Mouse (Mus musculus): Measurements from ENCODE around the gene Zc3hav1l. TPM values are rescaled to one million over a fixed set of nuclear protein-coding genes. Genes with fewer than 3 reads are reported as not detected.

The Zc3hav1l gene
- 10.6 and 12.3 TPM in 2 replicates for polyA plus RNA-seq (2014; fragmentation: Nextera tagmentation; extraction: Ambion mirVana)

GRCm38 (mm10) chr6:38298761-38299401 lies at the start of gene Zc3hav1l:
Gene Zc3hav1l, minus strand, starts transcription at chr6:38299259.
- peaks cover 33% of the 10 kb centered on the region for H3K36me3 ChIP-seq (ENCODE audit: control insufficient read depth, insufficient read depth, low read length)
- no peaks in the 10 kb centered on the region for H3K9me3 ChIP-seq (ENCODE audit: control insufficient read depth, low read length)
- H3K4me2 ChIP-seq (ENCODE audit: low read depth, low read length) = peak within 1 kb of the TSS; percentile 72
- DNase-seq (ENCODE audit: low spot score) (peak; percentile 95), ATAC-seq (ENCODE audit: low read depth) (peak; percentile 98)
- peak within 1 kb of the TSS; percentile 96 for H3K27ac ChIP-seq (replicated peaks; ENCODE audit: low read depth, low read length)
- peak within 1 kb of the TSS; percentile 90 for H3K9ac ChIP-seq (ENCODE audit: low read depth, low read length)
- no peaks in the 10 kb centered on the region for H3K27me3 ChIP-seq (replicated peaks; ENCODE audit: control insufficient read depth, insufficient read depth, low read length)
- H3K4me1 ChIP-seq (ENCODE audit: control insufficient read depth, insufficient read depth, low read length) = no peaks in the 10 kb centered on the region
- 1% methylated on average over 28 of the region's 70 CpGs for WGBS
- H3K4me3 ChIP-seq (ENCODE audit: low read depth, low read length) = peak within 1 kb of the TSS; percentile 90

GRCm38 (mm10) chr6:38347875-38348274 lies 48.8 kb upstream of the Zc3hav1l start:
- Histone ChIP-seq H3K4me2 (ENCODE audit: low read depth, low read length) (no peak overlapping the region), H3K9ac (ENCODE audit: low read depth, low read length) (no peak overlapping the region), H3K4me3 (ENCODE audit: low read depth, low read length) (no peak overlapping the region), H3K9me3 (ENCODE audit: control insufficient read depth, low read length) (no peaks in the 10 kb centered on the region), H3K4me1 (ENCODE audit: control insufficient read depth, insufficient read depth, low read length) (no peaks in the 10 kb centered on the region), H3K27ac (replicated peaks; ENCODE audit: low read depth, low read length) (no peak overlapping the region), H3K36me3 (ENCODE audit: control insufficient read depth, insufficient read depth, low read length) (no peaks in the 10 kb centered on the region), H3K27me3 (replicated peaks; ENCODE audit: control insufficient read depth, insufficient read depth, low read length) (peaks cover 29% of the 10 kb centered on the region)
- DNase-seq (ENCODE audit: low spot score) = no peak
- no peak for ATAC-seq (ENCODE audit: low read depth)
- 77% methylated on average over 5 of the region's 5 CpGs for WGBS

- Histone ChIP-seq H3K4me1 (ENCODE audit: control insufficient read depth, insufficient read depth, low read length) (no peaks in the 10 kb centered on the region), H3K9me3 (ENCODE audit: control insufficient read depth, low read length) (no peaks in the 10 kb centered on the region), H3K36me3 (ENCODE audit: control insufficient read depth, insufficient read depth, low read length) (no peaks in the 10 kb centered on the region), H3K4me2 (ENCODE audit: low read depth, low read length) (no peak overlapping the region), H3K9ac (ENCODE audit: low read depth, low read length) (no peak overlapping the region), H3K4me3 (ENCODE audit: low read depth, low read length) (no peak overlapping the region), H3K27me3 (replicated peaks; ENCODE audit: control insufficient read depth, insufficient read depth, low read length) (peaks cover 11% of the 10 kb centered on the region), H3K27ac (replicated peaks; ENCODE audit: low read depth, low read length) (no peak overlapping the region)
- DNase-seq (ENCODE audit: low spot score) = no peak
- 48% methylated on average over 7 of the region's 7 CpGs for WGBS
- no peak for ATAC-seq (ENCODE audit: low read depth)
Measured at GRCm38 (mm10) chr6:38345796-38346195, 46.7 kb upstream of the Zc3hav1l start.

- H3K9me3 ChIP-seq (ENCODE audit: control insufficient read depth, low read length) = no peaks in the 10 kb centered on the region
- DNase-seq (ENCODE audit: low spot score) = no peak
- no peaks in the 10 kb centered on the region for H3K36me3 ChIP-seq (ENCODE audit: control insufficient read depth, insufficient read depth, low read length)
- H3K4me2 ChIP-seq (ENCODE audit: low read depth, low read length) = no peak overlapping the region
- no peak overlapping the region for H3K4me3 ChIP-seq (ENCODE audit: low read depth, low read length)
- no peak overlapping the region for H3K27ac ChIP-seq (replicated peaks; ENCODE audit: low read depth, low read length)
- H3K9ac ChIP-seq (ENCODE audit: low read depth, low read length) = no peak overlapping the region
- no peak for ATAC-seq (ENCODE audit: low read depth)
- WGBS = 83% methylated on average over 7 of the region's 7 CpGs
- no peaks in the 10 kb centered on the region for H3K27me3 ChIP-seq (replicated peaks; ENCODE audit: control insufficient read depth, insufficient read depth, low read length)
- no peaks in the 10 kb centered on the region for H3K4me1 ChIP-seq (ENCODE audit: control insufficient read depth, insufficient read depth, low read length)
Measured at GRCm38 (mm10) chr6:38344006-38344670, 45.1 kb upstream of the Zc3hav1l start.

- 55% methylated on average over 3 of the region's 3 CpGs for WGBS
- Histone ChIP-seq H3K9me3 (ENCODE audit: control insufficient read depth, low read length) (no peaks in the 10 kb centered on the region), H3K27me3 (replicated peaks; ENCODE audit: control insufficient read depth, insufficient read depth, low read length) (no peaks in the 10 kb centered on the region), H3K4me2 (ENCODE audit: low read depth, low read length) (no peak overlapping the region), H3K36me3 (ENCODE audit: control insufficient read depth, insufficient read depth, low read length) (no peaks in the 10 kb centered on the region), H3K27ac (replicated peaks; ENCODE audit: low read depth, low read length) (no peak overlapping the region), H3K4me3 (ENCODE audit: low read depth, low read length) (no peak overlapping the region), H3K9ac (ENCODE audit: low read depth, low read length) (no peak overlapping the region), H3K4me1 (ENCODE audit: control insufficient read depth, insufficient read depth, low read length) (no peaks in the 10 kb centered on the region)
- no peak for ATAC-seq (ENCODE audit: low read depth)
- DNase-seq (ENCODE audit: low spot score) = no peak
Measured at GRCm38 (mm10) chr6:38343581-38343980, 44.5 kb upstream of the Zc3hav1l start.

- H3K36me3 ChIP-seq (ENCODE audit: control insufficient read depth, insufficient read depth, low read length) = no peaks in the 10 kb centered on the region
- no peak for DNase-seq (ENCODE audit: low spot score)
- no peak overlapping the region for H3K9ac ChIP-seq (ENCODE audit: low read depth, low read length)
- ATAC-seq (ENCODE audit: low read depth) = no peak
- no peak overlapping the region for H3K4me2 ChIP-seq (ENCODE audit: low read depth, low read length)
- no peak overlapping the region for H3K27ac ChIP-seq (replicated peaks; ENCODE audit: low read depth, low read length)
- H3K27me3 ChIP-seq (replicated peaks; ENCODE audit: control insufficient read depth, insufficient read depth, low read length) = no peaks in the 10 kb centered on the region
- no peaks in the 10 kb centered on the region for H3K9me3 ChIP-seq (ENCODE audit: control insufficient read depth, low read length)
- no peak overlapping the region for H3K4me3 ChIP-seq (ENCODE audit: low read depth, low read length)
- 80% methylated on average over 8 of the region's 8 CpGs for WGBS
- no peaks in the 10 kb centered on the region for H3K4me1 ChIP-seq (ENCODE audit: control insufficient read depth, insufficient read depth, low read length)
Measured at GRCm38 (mm10) chr6:38342666-38342992, 43.6 kb upstream of the Zc3hav1l start.

- H3K9ac ChIP-seq (ENCODE audit: low read depth, low read length) = no peak overlapping the region
- no peaks in the 10 kb centered on the region for H3K4me1 ChIP-seq (ENCODE audit: control insufficient read depth, insufficient read depth, low read length)
- WGBS = 64% methylated on average over 11 of the region's 11 CpGs
- H3K27ac ChIP-seq (replicated peaks; ENCODE audit: low read depth, low read length) = no peak overlapping the region
- H3K9me3 ChIP-seq (ENCODE audit: control insufficient read depth, low read length) = no peaks in the 10 kb centered on the region
- DNase-seq (ENCODE audit: low spot score) (no peak), ATAC-seq (ENCODE audit: low read depth) (no peak)
- no peak overlapping the region for H3K4me2 ChIP-seq (ENCODE audit: low read depth, low read length)
- H3K36me3 ChIP-seq (ENCODE audit: control insufficient read depth, insufficient read depth, low read length) = no peaks in the 10 kb centered on the region
- no peak overlapping the region for H3K4me3 ChIP-seq (ENCODE audit: low read depth, low read length)
- H3K27me3 ChIP-seq (replicated peaks; ENCODE audit: control insufficient read depth, insufficient read depth, low read length) = no peaks in the 10 kb centered on the region
Measured at GRCm38 (mm10) chr6:38341751-38342665, 42.9 kb upstream of the Zc3hav1l start.

- DNase-seq (ENCODE audit: low spot score) = no peak
- no peak for ATAC-seq (ENCODE audit: low read depth)
- Histone ChIP-seq H3K27me3 (replicated peaks; ENCODE audit: control insufficient read depth, insufficient read depth, low read length) (no peaks in the 10 kb centered on the region), H3K9ac (ENCODE audit: low read depth, low read length) (no peak overlapping the region), H3K4me3 (ENCODE audit: low read depth, low read length) (no peak overlapping the region), H3K4me2 (ENCODE audit: low read depth, low read length) (no peak overlapping the region), H3K4me1 (ENCODE audit: control insufficient read depth, insufficient read depth, low read length) (no peaks in the 10 kb centered on the region), H3K9me3 (ENCODE audit: control insufficient read depth, low read length) (no peaks in the 10 kb centered on the region), H3K36me3 (ENCODE audit: control insufficient read depth, insufficient read depth, low read length) (no peaks in the 10 kb centered on the region), H3K27ac (replicated peaks; ENCODE audit: low read depth, low read length) (no peak overlapping the region)
- WGBS = 59% methylated on average over 2 of the region's 2 CpGs
Measured at GRCm38 (mm10) chr6:38339078-38339477, 40.0 kb upstream of the Zc3hav1l start.

Data from embryonic facial prominence, embryonic 14.5 days (tissue).